Mouse (Mus musculus): ENCODE measurements around the gene B830017H08Rik.

- TF ChIP-seq E2F4 (IDR thresholded peaks at IDR 0.05; ENCODE audit: insufficient replicate concordance, low read depth, low read length) = no peak
- TF ChIP-seq CTCF (conservative IDR thresholded peaks at IDR 0.05 in 1 of 2, IDR thresholded peaks at IDR 0.05 in 1 of 2; ENCODE audit: low read depth in 2 of 2, low read length in 2 of 2) = no peak
- no peak for TF ChIP-seq CHD1 (IDR thresholded peaks at IDR 0.05; ENCODE audit: low read depth, low read length)
- TF ChIP-seq POLR2A (IDR thresholded peaks at IDR 0.05; ENCODE audit: low read depth, low read length) = no peak
- TF ChIP-seq USF2 (conservative IDR thresholded peaks at IDR 0.05; ENCODE audit: low read depth, low read length) = no peak
- no peak for TF ChIP-seq MEF2A (IDR thresholded peaks at IDR 0.05; ENCODE audit: borderline replicate concordance, low read depth, low read length)
- no peak for TF ChIP-seq ZC3H11A (IDR thresholded peaks at IDR 0.05; ENCODE audit: low read depth, low read length)
- TF ChIP-seq CHD2 (IDR thresholded peaks at IDR 0.05; ENCODE audit: low read length) = no peak
- TF ChIP-seq MYC (IDR thresholded peaks at IDR 0.05; ENCODE audit: low read depth, low read length) = no peak
- no peak for TF ChIP-seq MXI1 (IDR thresholded peaks at IDR 0.05; ENCODE audit: low read depth, low read length)
- TF ChIP-seq RCOR1 (conservative IDR thresholded peaks at IDR 0.05; ENCODE audit: low read depth, low read length) = no peak
- TF ChIP-seq SIN3A (IDR thresholded peaks at IDR 0.05; ENCODE audit: low read length) = no peak
Observed at GRCm38 (mm10) chr16:17865293-17865692, 32.4 kb downstream of the B830017H08Rik start.
